Mouse (Mus musculus): ENCODE measurements around the gene Tas1r1.

DNA sequence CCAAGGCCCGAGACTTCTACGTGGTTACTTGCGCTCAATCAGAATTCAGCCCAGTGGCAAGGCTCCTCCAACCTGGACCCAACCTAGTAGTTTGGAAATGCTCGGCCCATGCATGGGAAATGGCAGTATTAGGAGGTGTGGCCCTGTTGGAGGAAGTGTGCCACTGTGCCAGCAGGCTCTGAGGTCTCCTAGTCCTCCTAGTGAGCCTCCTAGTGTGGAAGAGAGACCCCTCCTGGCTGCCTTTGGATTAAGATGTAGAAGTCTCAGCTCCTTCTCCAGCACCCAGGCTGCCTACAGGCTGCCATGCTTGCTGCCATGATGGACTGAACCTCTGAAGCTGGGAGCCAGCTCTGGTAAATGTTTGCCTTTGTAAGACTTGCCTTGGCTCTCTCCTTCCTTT is 8.4 kb downstream of the Tas1r1 start:
- TF ChIP-seq POLR2AphosphoS2 (IDR thresholded peaks at IDR 0.05; ENCODE audit: low read length) (no peak), POLR2A (IDR thresholded peaks at IDR 0.05; ENCODE audit: control insufficient read depth in 1 of 2, insufficient read depth in 1 of 2, low read depth in 1 of 2, low read length in 2 of 2, poor library complexity in 1 of 2) (no peak), ZNF384 (IDR thresholded peaks at IDR 0.05; ENCODE audit: low read depth, low read length) (no peak), MAFK (IDR thresholded peaks at IDR 0.05; ENCODE audit: borderline replicate concordance, low read depth, low read length) (no peak), JUND (IDR thresholded peaks at IDR 0.05; ENCODE audit: low read depth, low read length) (no peak)
